ENCODE assay signal across 24 mouse cellular contexts in genomic region chr8:91326946-91327345, GRCm38 (mm10).
"Had no signal": no experiment of that assay in that cellular context is flagged by ENCODE, and none has a peak within 500 bp of the region (broad histone marks: within the 10 kb centered on the region; RNA-seq: fewer than 3 reads in every experiment).

No protein-coding gene starts in this region.

- H3K4me3 ChIP-seq: heart, adult 2 months; heart, embryonic 12.5 days; hindbrain, embryonic 10.5 days; hindbrain, embryonic 12.5 days; hindbrain, embryonic 15.5 days; intestine, embryonic 15.5 days; layer of hippocampus, adult 2 months; left cerebral cortex, adult 2 months; limb, embryonic 10.5 days; limb, embryonic 12.5 days; liver, embryonic 13.5 days; liver, embryonic 15.5 days had no signal

- H3K27me3 ChIP-seq: heart, embryonic 12.5 days; hindbrain, embryonic 12.5 days; hindbrain, embryonic 15.5 days; intestine, embryonic 15.5 days; limb, embryonic 12.5 days; liver, embryonic 13.5 days; liver, embryonic 15.5 days had no signal

- H3K27ac ChIP-seq: heart, adult 2 months; hindbrain, embryonic 12.5 days; hindbrain, embryonic 15.5 days; intestine, embryonic 15.5 days; layer of hippocampus, adult 2 months; left cerebral cortex, adult 2 months; limb, embryonic 10.5 days; limb, embryonic 12.5 days; liver, embryonic 13.5 days; liver, embryonic 15.5 days had no signal

- H3K36me3 ChIP-seq: hindbrain, embryonic 12.5 days; hindbrain, embryonic 15.5 days; intestine, embryonic 15.5 days; liver, embryonic 15.5 days had no signal

- DNase-seq: gastrocnemius, postnatal 14 days; heart, adult 2 months; heart, postnatal 10 days; heart, postnatal 4 days; kidney, adult 18-20 months; kidney, adult 8-10 months; kidney, postnatal 10 days; kidney, postnatal 25 days; kidney, postnatal 4 days; liver; liver, embryonic 13.5 days had no signal

- ATAC-seq: inflammation-experienced regulatory T-cells, adult 6 months; intestine, embryonic 15.5 days; intestine, postnatal 0 days had no signal

- H3K9ac ChIP-seq: heart, embryonic 12.5 days; hindbrain, embryonic 12.5 days; hindbrain, embryonic 15.5 days; intestine, embryonic 15.5 days; limb, embryonic 12.5 days; liver, embryonic 13.5 days; liver, embryonic 15.5 days had no signal

- H3K4me2 ChIP-seq: heart, embryonic 12.5 days; hindbrain, embryonic 12.5 days; hindbrain, embryonic 15.5 days; intestine, embryonic 15.5 days; limb, embryonic 12.5 days; liver, embryonic 11.5 days; liver, embryonic 13.5 days; liver, embryonic 15.5 days had no signal

- H3K9me3 ChIP-seq: heart, embryonic 12.5 days; hindbrain, embryonic 10.5 days; hindbrain, embryonic 12.5 days; hindbrain, embryonic 15.5 days; intestine, embryonic 15.5 days; limb, embryonic 10.5 days; limb, embryonic 12.5 days; liver, embryonic 13.5 days; liver, embryonic 15.5 days had no signal
